Mouse (Mus musculus) stomach, embryonic 14.5 days (tissue): ENCODE measurements around the gene Epb42. TPM values are rescaled to one million over a fixed set of nuclear protein-coding genes. Genes with fewer than 3 reads are reported as not detected.
"Not testable (repeated sequence)": the region's sequence is repeated elsewhere in the genome, so short reads cannot be mapped to it uniquely, and the experiment has no call there.

ENCODE experiments used
- ATAC-seq: fragments of 200-750 bp; cut with Nextera tagmentation; 2 replicates; pipeline ENCODE4 v1.8.0; 2017; ENCODE audit warnings: low read depth, moderate TSS enrichment; ENCODE audit not compliant: insufficient number of reproducible peaks, insufficient read depth, low FRiP score
- H3K27ac ChIP-seq: fragments of 300-500 bp; sonication (generic); 2 replicates; pipeline ENCODE4 v1.5.1; 2014; ENCODE audit warnings: mild to moderate bottlenecking, low read length, moderate library complexity, mixed read lengths
- H3K27me3 ChIP-seq: fragments of 300-500 bp; sonication (generic); 2 replicates; pipeline ENCODE4 v1.6.1; 2014; ENCODE audit warnings: low read length, control low read depth, mixed read lengths; ENCODE audit not compliant: control insufficient read depth, insufficient read depth
- H3K36me3 ChIP-seq: fragments of 300-500 bp; sonication (generic); 2 replicates; pipeline ENCODE4 v1.6.1; 2014; ENCODE audit warnings: mild to moderate bottlenecking, control low read depth, low read length, moderate library complexity, mixed read lengths; ENCODE audit not compliant: control insufficient read depth, insufficient read depth
- H3K4me1 ChIP-seq: fragments of 300-500 bp; sonication (generic); 2 replicates; pipeline ENCODE4 v1.6.1; 2014; ENCODE audit warnings: low read length, control low read depth, mixed read lengths; ENCODE audit not compliant: control insufficient read depth, insufficient read depth
- H3K4me2 ChIP-seq: fragments of 300-500 bp; sonication (generic); replicated peaks from 2 replicates; pipeline ENCODE4 v1.6.1; 2014; ENCODE audit warnings: low read depth, low read length, control low read depth
- H3K4me3 ChIP-seq: fragments of 300-500 bp; sonication (generic); 2 replicates; pipeline ENCODE4 v1.5.1; 2014; ENCODE audit warnings: low read depth, low read length, control low read depth
- H3K9ac ChIP-seq: fragments of 300-500 bp; sonication (generic); replicated peaks from 2 replicates; pipeline ENCODE4 v1.6.1; 2014; ENCODE audit warnings: low read depth, mild to moderate bottlenecking, control low read depth, low read length, moderate library complexity, mixed read lengths
- H3K9me3 ChIP-seq: fragments of 300-500 bp; sonication (generic); 2 replicates; pipeline ENCODE4 v1.6.1; 2016; ENCODE audit warnings: low read depth, low read length, control low read depth; ENCODE audit not compliant: control insufficient read depth
- WGBS: fragments of 180-500 bp; shearing (Covaris S2); extraction: QIAGEN DNeasy Blood & Tissue Kit; methylation state at CpG from one replicate; pipeline ENCODE4 v1.1.7; 2014; 5-methylcytosine and 5-hydroxymethylcytosine counted together
- polyA plus RNA-seq: library from polyadenylated mRNA; unstranded; fragments of >200 nt; fragmentation: Nextera tagmentation; extraction: Ambion mirVana; gene quantifications from 2 replicates; pipeline ENCODE4 v1.2.1, GENCODE M21; 2014

Epb42 gene
- polyA plus RNA-seq, 1 experiment from 2014 or later, result 1.3 TPM

DNA sequence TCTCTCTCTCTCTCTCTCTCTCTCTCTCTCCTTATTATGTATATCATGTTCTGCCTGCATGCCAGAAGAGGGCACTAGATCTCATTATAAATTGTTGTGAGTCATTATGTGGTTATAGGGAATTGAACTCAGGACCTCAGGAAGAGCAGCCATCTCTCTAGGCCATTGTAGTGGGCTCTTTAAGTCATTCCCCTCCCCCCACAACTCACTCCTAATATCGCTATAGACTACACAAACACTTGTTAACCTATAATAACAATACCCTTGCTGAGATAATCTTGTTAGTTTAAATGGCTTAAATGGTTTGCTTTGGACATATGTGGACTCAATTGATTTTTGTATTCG lies 58.2 kb downstream of the Epb42 start:
- H3K9ac ChIP-seq, result no peak overlapping the region
- ATAC-seq, result no peak
- 49% methylated on average over 2 of the region's 2 CpGs for whole genome bisulfite sequencing

DNA sequence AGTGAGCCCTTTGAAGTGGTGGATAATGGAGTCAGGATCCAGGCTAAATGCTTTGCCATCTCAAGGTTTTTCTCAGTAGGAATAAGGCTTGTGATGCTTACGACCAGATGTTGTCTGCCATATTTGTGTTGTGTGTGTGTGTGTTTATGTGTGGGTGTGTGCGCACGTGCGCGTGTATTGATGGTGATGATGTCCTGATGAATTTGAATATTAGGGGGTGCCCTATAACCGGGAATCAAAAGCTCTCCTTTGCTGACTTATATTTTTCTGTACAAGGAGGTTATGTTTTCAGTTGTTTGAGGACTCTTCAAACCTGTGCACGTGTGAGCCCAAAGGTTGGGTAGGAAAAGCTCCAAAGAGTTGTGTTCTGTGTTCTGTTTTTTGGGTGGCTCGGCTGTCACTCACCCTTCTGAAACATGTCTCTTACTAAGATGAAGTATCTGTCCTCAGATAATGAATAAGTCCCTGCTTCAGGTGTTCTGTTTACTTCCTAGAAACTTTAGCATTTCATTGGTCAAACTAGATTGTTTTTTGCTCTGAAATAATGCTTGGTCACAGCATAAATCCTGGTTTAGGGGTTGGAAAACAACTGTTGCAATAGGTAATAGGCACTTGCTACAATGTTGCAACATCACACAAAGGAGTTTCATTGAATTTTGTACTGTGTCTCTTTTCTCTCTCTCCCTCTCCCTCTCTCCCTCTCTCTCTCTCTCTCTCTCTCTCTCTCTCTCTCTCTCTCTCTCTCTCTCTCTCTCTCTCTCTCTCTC lies 58.8 kb downstream of the Epb42 start:
- Histone ChIP-seq H3K4me2 (peak overlapping the region; percentile 72), H3K36me3 (no peaks in the 10 kb centered on the region), H3K27me3 (no peaks in the 10 kb centered on the region), H3K9ac (0 out of 2 replicates have a peak overlapping the region, but pooled peaks have one; percentile 37), H3K4me1 (no peaks in the 10 kb centered on the region), H3K9me3 (no peaks in the 10 kb centered on the region), H3K27ac (no peak overlapping the region; the same call in 1 of the 2 replicates), H3K4me3 (peak overlapping the region; percentile 66)
- ATAC-seq, result no peak
- 81% methylated on average over 8 of the region's 8 CpGs for WGBS

More for the DNA sequence above, 58.2 kb downstream of the Epb42 start:
- H3K4me3 ChIP-seq, result no peak overlapping the region
- no peaks in the 10 kb centered on the region for H3K36me3 ChIP-seq
- no peaks in the 10 kb centered on the region for H3K4me1 ChIP-seq
- H3K4me2 ChIP-seq, result no peak overlapping the region
- H3K9me3 ChIP-seq, result no peaks in the 10 kb centered on the region
- H3K27me3 ChIP-seq, result no peaks in the 10 kb centered on the region
- no peak overlapping the region for H3K27ac ChIP-seq

DNA sequence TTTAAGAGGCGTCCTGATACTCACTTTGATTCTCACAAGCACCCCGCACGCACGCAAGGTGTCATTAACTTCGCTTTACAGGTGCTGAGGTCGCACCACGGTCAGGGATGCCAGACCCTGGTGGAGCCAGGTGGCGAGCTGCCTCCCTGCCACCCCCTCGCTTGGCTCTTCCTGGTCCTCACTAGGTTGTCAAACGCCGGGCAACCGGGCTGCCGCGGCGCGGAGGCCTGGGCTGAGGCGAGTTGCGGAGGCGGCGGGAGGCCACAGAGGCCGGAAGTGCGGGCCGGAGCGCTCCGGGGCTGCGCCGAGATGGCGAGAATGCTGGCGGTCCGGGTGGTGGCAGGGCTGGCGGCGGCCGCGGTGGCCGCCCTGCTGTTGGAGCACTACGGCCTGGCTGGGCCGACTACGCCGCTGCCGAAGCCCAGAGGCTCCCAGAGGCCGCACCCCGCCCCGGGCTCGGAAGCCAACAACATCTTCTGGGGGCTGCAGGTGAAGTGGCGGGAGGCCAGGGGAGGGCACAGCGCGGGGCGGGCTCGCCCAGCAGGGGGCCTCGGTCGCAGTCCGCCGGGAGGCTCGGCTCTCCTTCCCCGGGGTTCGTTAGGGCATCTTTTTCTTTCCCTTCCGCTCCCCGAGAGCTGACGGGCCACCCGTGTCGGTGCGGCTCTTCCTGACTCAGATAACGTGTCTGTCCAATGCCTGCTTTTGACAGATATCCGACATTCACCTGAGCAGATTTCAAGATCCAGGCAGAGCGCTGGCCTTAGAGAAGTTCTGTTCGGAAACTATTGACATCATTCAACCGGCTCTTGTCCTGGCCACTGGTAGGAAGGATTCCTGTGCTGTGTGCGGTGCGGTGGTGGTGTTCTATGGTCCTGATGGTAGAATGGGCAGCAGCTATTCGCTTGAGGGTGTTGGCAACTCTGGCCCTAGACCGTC lies 59.6 kb downstream of the Epb42 start, which contains the start of gene Tmem62:
TSS of gene Tmem62 (plus strand) at position 28 of the 936 bp plus-strand sequence.
- no peaks in the 10 kb centered on the region for H3K4me1 ChIP-seq
- peak; percentile 78 for ATAC-seq
- no peaks in the 10 kb centered on the region for H3K9me3 ChIP-seq
- H3K9ac ChIP-seq, result peak within 1 kb of the TSS; percentile 37
- peak within 1 kb of the TSS; percentile 11; the same call in 1 of the 2 replicates for H3K27ac ChIP-seq
- WGBS, result 1% methylated on average over 62 of the region's 71 CpGs
- no peaks in the 10 kb centered on the region for H3K36me3 ChIP-seq
- H3K4me3 ChIP-seq, result peak within 1 kb of the TSS; percentile 66
- no peaks in the 10 kb centered on the region for H3K27me3 ChIP-seq
- H3K4me2 ChIP-seq, result peak within 1 kb of the TSS; percentile 72

DNA sequence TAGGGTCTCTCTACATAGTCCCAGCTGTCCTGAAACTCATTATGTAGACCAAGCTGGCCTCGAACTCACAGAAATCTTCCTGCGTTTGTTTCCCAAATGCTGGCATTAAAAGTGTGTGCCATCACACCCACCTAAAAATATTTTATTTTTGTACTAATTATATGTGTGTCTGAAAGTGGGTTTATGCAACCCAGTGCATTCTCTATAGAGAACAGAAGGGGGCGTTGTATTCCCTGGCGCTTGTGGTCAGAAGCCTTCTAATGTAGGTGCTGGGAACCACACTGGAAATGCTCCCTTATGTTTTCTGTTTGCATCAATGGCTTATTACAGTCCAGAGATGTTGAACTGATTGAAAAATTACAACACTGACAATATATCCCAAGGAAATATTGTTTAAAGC lies 60.6 kb downstream of the Epb42 start:
- Histone ChIP-seq H3K4me1 (no peaks in the 10 kb centered on the region), H3K27ac (no peak overlapping the region), H3K4me2 (0 out of 2 replicates have a peak overlapping the region, but pooled peaks have one; percentile 15), H3K27me3 (no peaks in the 10 kb centered on the region), H3K9ac (no peak overlapping the region), H3K36me3 (no peaks in the 10 kb centered on the region), H3K4me3 (no peak overlapping the region; the same call in 1 of the 2 replicates), H3K9me3 (no peaks in the 10 kb centered on the region)
- 41% methylated on average over 4 of the region's 4 CpGs for WGBS
- ATAC-seq, result no peak

DNA sequence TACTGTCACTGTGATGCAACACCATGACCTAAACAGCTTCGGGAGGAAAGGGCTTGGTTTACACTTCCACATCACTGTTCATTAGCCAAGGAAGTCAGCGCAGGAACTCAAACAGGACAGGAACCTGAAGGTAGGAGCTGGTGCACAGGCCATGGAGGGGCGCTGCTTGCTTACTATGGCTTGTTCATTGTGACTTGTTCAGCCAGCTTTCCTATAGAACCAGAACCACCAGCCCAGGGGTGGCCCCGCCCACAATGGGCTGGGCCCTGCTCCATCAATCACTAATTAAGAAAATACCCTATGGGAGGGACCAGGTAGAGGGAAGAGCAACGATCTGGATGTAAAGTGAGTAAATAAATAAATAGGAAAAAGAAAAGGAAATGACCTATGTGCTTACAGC lies 63.9 kb downstream of the Epb42 start:
- H3K4me3 ChIP-seq, result no peak overlapping the region
- H3K4me2 ChIP-seq, result no peak overlapping the region
- H3K9me3 ChIP-seq, result no peaks in the 10 kb centered on the region
- no peak for ATAC-seq
- H3K27ac ChIP-seq, result no peak overlapping the region
- no peak overlapping the region for H3K9ac ChIP-seq
- no peaks in the 10 kb centered on the region for H3K4me1 ChIP-seq
- no peaks in the 10 kb centered on the region for H3K27me3 ChIP-seq
- 21% methylated on average over 5 of the region's 5 CpGs for WGBS
- no peaks in the 10 kb centered on the region for H3K36me3 ChIP-seq

DNA sequence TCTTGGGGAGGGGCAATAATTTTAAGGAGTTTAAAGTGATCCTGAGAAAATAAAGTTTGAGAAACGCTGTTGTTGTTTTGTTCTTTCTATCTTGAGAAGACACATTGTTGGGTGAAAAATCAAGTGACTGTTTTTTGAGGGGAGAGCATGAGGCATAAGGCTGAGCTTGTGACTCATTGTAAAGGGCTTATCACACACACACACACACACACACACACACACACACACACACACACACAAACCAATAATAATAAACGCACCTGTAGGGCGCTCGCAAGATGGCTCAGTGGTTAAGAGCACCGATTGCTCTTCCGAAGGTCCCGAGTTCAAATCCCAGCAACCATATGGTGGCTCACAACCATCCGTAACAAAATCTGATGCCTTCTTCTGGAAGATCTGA lies 64.6 kb downstream of the Epb42 start:
- WGBS, result 93% methylated on average over 8 of the region's 8 CpGs
- not testable (repeated sequence) for H3K9me3 ChIP-seq, H3K9ac ChIP-seq

DNA sequence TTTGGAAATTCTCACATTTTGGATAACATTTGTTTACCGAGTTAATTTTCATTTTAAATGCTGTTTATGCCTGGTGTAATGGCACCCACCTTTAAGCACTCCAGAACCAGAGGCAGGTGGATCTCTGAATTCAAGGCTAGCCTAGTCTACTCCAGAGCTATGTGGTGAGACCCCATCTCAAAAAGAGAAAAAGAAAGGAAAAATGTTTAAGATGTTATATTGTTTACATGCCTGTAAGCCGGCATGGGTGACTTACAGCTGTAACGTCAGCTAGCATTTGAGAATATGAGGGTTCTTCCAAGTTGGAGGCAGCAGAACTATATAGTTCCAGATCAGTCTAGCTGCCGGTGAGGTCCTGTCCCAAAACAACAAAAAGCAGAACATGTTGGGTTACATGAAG lies 65.1 kb downstream of the Epb42 start:
- no peaks in the 10 kb centered on the region for H3K36me3 ChIP-seq

More for the DNA sequence above, 64.6 kb downstream of the Epb42 start:
- H3K36me3 ChIP-seq, ATAC-seq, H3K4me3 ChIP-seq, H3K27me3 ChIP-seq, H3K4me1 ChIP-seq, H3K27ac ChIP-seq, H3K4me2 ChIP-seq: not testable (repeated sequence)

DNA sequence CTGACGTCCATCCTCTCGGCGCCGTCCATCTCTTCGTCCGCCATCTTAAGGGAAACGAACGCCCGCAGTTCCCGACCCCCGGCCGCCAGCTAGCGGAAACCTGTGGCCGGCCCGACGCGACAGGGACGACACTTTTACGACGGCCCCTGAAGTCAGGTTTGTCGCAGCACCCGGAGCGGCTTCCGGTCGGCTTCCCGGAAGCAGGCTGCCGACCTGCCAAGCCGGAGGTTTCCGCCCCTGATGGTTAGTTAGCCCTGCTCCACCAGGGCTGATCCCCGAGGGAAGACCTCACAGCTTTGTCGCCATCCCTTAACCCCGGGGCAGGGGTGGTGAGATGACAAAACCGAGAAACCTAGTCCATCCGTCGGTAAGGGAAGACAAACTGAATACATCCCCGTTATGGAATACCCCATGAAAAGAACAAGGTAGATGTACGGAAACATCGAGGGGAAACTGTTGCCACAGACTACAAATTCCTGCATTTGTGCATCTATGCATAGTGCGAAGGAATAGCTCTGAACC lies 66.3 kb downstream of the Epb42 start, which contains the start of gene Ubr1:
TSS of gene Ubr1 (minus strand) at position 157 of the 522 bp plus-strand sequence.
- peak; percentile 75; the same call in 1 of the 2 replicates for ATAC-seq
- Histone ChIP-seq H3K4me1 (no peaks in the 10 kb centered on the region), H3K4me3 (peak within 1 kb of the TSS; percentile 82), H3K27ac (peak within 1 kb of the TSS; percentile 76), H3K9me3 (no peaks in the 10 kb centered on the region), H3K4me2 (peak within 1 kb of the TSS; percentile 52), H3K9ac (peak within 1 kb of the TSS; percentile 79), H3K36me3 (no peaks in the 10 kb centered on the region), H3K27me3 (no peaks in the 10 kb centered on the region)
- WGBS, result under 1% methylated on average over 39 of the region's 39 CpGs

More for the DNA sequence above, 65.1 kb downstream of the Epb42 start:
- Histone ChIP-seq H3K4me2 (no peak overlapping the region), H3K27ac (no peak overlapping the region), H3K9me3 (no peaks in the 10 kb centered on the region), H3K27me3 (no peaks in the 10 kb centered on the region), H3K4me3 (no peak overlapping the region), H3K9ac (no peak overlapping the region), H3K4me1 (no peaks in the 10 kb centered on the region)
- ATAC-seq, result no peak
- 83% methylated on average over 4 of the region's 4 CpGs for WGBS
